8 mouse cellular contexts compared by ENCODE assay signal in genomic region chr4:35225734-35226495, GRCm38 (mm10). TPM values are rescaled to one million over a fixed set of nuclear protein-coding genes. Genes with fewer than 3 reads are reported as not detected.
DNase-seq lines count a peak whose midpoint lies in the region; ATAC-seq and TF ChIP-seq lines count a peak whose summit lies in the region.

Gene C9orf72, minus strand, starts transcription at chr4:35226175.

- H3K9me3 ChIP-seq in G1E (replicated peaks), result no peaks in the 10 kb centered on the region
- no peaks in the 10 kb centered on the region for H3K9me3 ChIP-seq in forebrain, embryonic 16.5 days (ENCODE audit: control insufficient read depth, low read length)
- H3K9me3 ChIP-seq in lung, embryonic 14.5 days (ENCODE audit: low read depth, low read length), result no peaks in the 10 kb centered on the region

- no peaks in the 10 kb centered on the region for H3K27me3 ChIP-seq in G1E (ENCODE audit: insufficient read depth, low read length)
- H3K27me3 ChIP-seq in forebrain, embryonic 16.5 days (replicated peaks; ENCODE audit: control insufficient read depth, insufficient read depth, low read length), result 0 out of 2 replicates have a peak, but pooled peaks cover 3% of the 10 kb centered on the region
- no peaks in the 10 kb centered on the region for H3K27me3 ChIP-seq in lung, embryonic 14.5 days (ENCODE audit: insufficient read depth, low read length)
- no peaks in the 10 kb centered on the region for H3K27me3 ChIP-seq in thymus, adult 2 months (ENCODE audit: control insufficient read depth, insufficient read depth, low read length)

- under 1% methylated on average over 51 of the region's 51 CpGs for WGBS in forebrain, embryonic 16.5 days
- WGBS in lung, embryonic 14.5 days, result under 1% methylated on average over 51 of the region's 51 CpGs
- under 1% methylated on average over 50 of the region's 51 CpGs for WGBS in olfactory bulb, adult 2 months
- WGBS in thymus, adult 2 months, result 0% methylated on average over 47 of the region's 51 CpGs

- peak; percentile 90 for ATAC-seq in G1E (ENCODE audit: extremely low read depth, insufficient number of reproducible peaks, low FRiP score, poor library complexity, severe bottlenecking)
- peak; percentile 98 for ATAC-seq in forebrain, embryonic 16.5 days
- peak; percentile 97 for ATAC-seq in lung, embryonic 14.5 days (ENCODE audit: insufficient read depth)

- H3K4me3 ChIP-seq in G1E (ENCODE audit: low read depth, low read length), result peak within 1 kb of the TSS; percentile 82
- peak within 1 kb of the TSS; percentile 92 for H3K4me3 ChIP-seq in forebrain, embryonic 16.5 days (replicated peaks; ENCODE audit: low read length)
- H3K4me3 ChIP-seq in layer of hippocampus, adult 2 months, result peak within 1 kb of the TSS; percentile 96
- peak within 1 kb of the TSS; percentile 83 for H3K4me3 ChIP-seq in lung, embryonic 14.5 days (ENCODE audit: low read depth, low read length)
- H3K4me3 ChIP-seq in olfactory bulb, adult 2 months (ENCODE audit: insufficient read depth, low read depth, low read length), result peak within 1 kb of the TSS; percentile 87
- peak within 1 kb of the TSS; percentile 63 for H3K4me3 ChIP-seq in thymus, adult 2 months (ENCODE audit: control insufficient read depth, insufficient read depth, low read length)

- H3K4me2 ChIP-seq in forebrain, embryonic 16.5 days (ENCODE audit: low read length), result peak within 1 kb of the TSS; percentile 82
- H3K4me2 ChIP-seq in lung, embryonic 14.5 days, result peak within 1 kb of the TSS; percentile 84

- TF ChIP-seq CTCF in G1E (IDR thresholded peaks at IDR 0.05; ENCODE audit: low read depth, low read length), result no peak
- no peak for TF ChIP-seq CTCF in layer of hippocampus, adult 2 months (conservative IDR thresholded peaks at IDR 0.05)
- no peak for TF ChIP-seq CTCF in lung, embryonic 14.5 days (IDR thresholded peaks at IDR 0.05; ENCODE audit: low read depth)
- TF ChIP-seq CTCF in olfactory bulb, adult 2 months (IDR thresholded peaks at IDR 0.05; ENCODE audit: insufficient read depth, low read depth, low read length), result no peak
- no peak for TF ChIP-seq CTCF in thymus, adult 2 months (IDR thresholded peaks at IDR 0.05; ENCODE audit: borderline replicate concordance, control insufficient read depth, extremely low read depth, insufficient read depth, low read length, poor library complexity)

- H3K4me1 ChIP-seq in G1E (ENCODE audit: insufficient read depth, low read depth, low read length), result peaks cover 25% of the 10 kb centered on the region
- peaks cover 3% of the 10 kb centered on the region; the same call in 1 of the 2 replicates for H3K4me1 ChIP-seq in forebrain, embryonic 16.5 days (replicated peaks; ENCODE audit: control insufficient read depth, insufficient read depth, low read length)
- 0 out of 2 replicates have a peak, but pooled peaks cover 4% of the 10 kb centered on the region for H3K4me1 ChIP-seq in lung, embryonic 14.5 days (ENCODE audit: insufficient read depth)
- no peaks in the 10 kb centered on the region for H3K4me1 ChIP-seq in olfactory bulb, adult 2 months (ENCODE audit: control insufficient read depth, insufficient read depth, low read length)
- peaks cover 4% of the 10 kb centered on the region for H3K4me1 ChIP-seq in thymus, adult 2 months (replicated peaks; ENCODE audit: control insufficient read depth, insufficient read depth, low read length)

- peak; percentile 69 for DNase-seq in G1E (ENCODE audit: low spot score)
- DNase-seq in cerebellum, adult 18-20 months, result peak; percentile 97
- peak; percentile 97 to 98 for DNase-seq in heart, postnatal 36 days
- peak; percentile 95 to 96 for DNase-seq in layer of hippocampus, adult 2 months (ENCODE audit: low spot score in 2 of 2)
- peak; percentile 97 for DNase-seq in lung, embryonic 14.5 days
- DNase-seq in thymus, adult 2 months, result peak; percentile 93

- peak within 1 kb of the TSS; percentile 85 for H3K9ac ChIP-seq in forebrain, embryonic 16.5 days (replicated peaks; ENCODE audit: low read depth, low read length)
- peak within 1 kb of the TSS; percentile 80 for H3K9ac ChIP-seq in lung, embryonic 14.5 days

- peak within 1 kb of the TSS; percentile 96 for H3K27ac ChIP-seq in forebrain, embryonic 16.5 days (ENCODE audit: low read length)
- peak within 1 kb of the TSS; percentile 90 for H3K27ac ChIP-seq in layer of hippocampus, adult 2 months
- peak within 1 kb of the TSS; percentile 65; the same call in 1 of the 2 replicates for H3K27ac ChIP-seq in lung, embryonic 14.5 days (ENCODE audit: low read depth)
- peak within 1 kb of the TSS; percentile 70 for H3K27ac ChIP-seq in olfactory bulb, adult 2 months (ENCODE audit: insufficient read depth, low read depth, low read length)
- H3K27ac ChIP-seq in thymus, adult 2 months (ENCODE audit: control insufficient read depth, insufficient read depth, low read length), result peak within 1 kb of the TSS; percentile 27

- H3K36me3 ChIP-seq in G1E (replicated peaks), result peaks cover 5% of the 10 kb centered on the region
- H3K36me3 ChIP-seq in forebrain, embryonic 16.5 days (ENCODE audit: control insufficient read depth, insufficient read depth), result no peaks in the 10 kb centered on the region
- no peaks in the 10 kb centered on the region for H3K36me3 ChIP-seq in lung, embryonic 14.5 days (ENCODE audit: insufficient read depth)
- H3K36me3 ChIP-seq in thymus, adult 2 months (ENCODE audit: control insufficient read depth, insufficient read depth, low read length), result no peaks in the 10 kb centered on the region

- intact Hi-C loops in heart, postnatal 36 days (cut with DNase I), result loop anchor here (2.0 to 10.0 kb wide), 6 partner anchors 69 to 671 kb away; partner anchors contain the start of genes Akirin2, Mob3b, Orc3 and Rars2

- peak; percentile 76 for TF ChIP-seq POLR2A in olfactory bulb, adult 2 months (IDR thresholded peaks at IDR 0.05; ENCODE audit: insufficient read depth, low read depth, low read length)
- peak; percentile 82 for TF ChIP-seq POLR2A in thymus, adult 2 months (IDR thresholded peaks at IDR 0.05; ENCODE audit: control insufficient read depth, extremely low read depth, insufficient read depth, low read length, poor library complexity)

RNA-seq across cellular contexts. Expression of gene C9orf72, which starts in this region (rescaled TPM):
- total RNA-seq in G1E (2014; fragmentation: Nextera tagmentation) (17.4 and 21.7 TPM in 2 replicates), G1E (2017) (13.6 and 17.5 TPM in 2 replicates)
- 0.10 and 0.18 TPM in 2 replicates for polyA plus RNA-seq in G1E (2012)
- polyA plus RNA-seq in forebrain, embryonic 16.5 days (2015; fragmentation: Nextera tagmentation; extraction: Ambion mirVana), result 49.1 and 50.2 TPM in 2 replicates
- total RNA-seq in heart, postnatal 36 days (2021), result 10 to 100 TPM; 20.6 to 21.2 TPM
- 10 to 100 TPM; 24.7 to 26.0 TPM for total RNA-seq in layer of hippocampus, adult 2 months (2021)
- 14.6 and 16.3 TPM in 2 replicates for polyA plus RNA-seq in lung, embryonic 14.5 days (2014; fragmentation: Nextera tagmentation; extraction: Ambion mirVana)
- not detected in 2 replicates for polyA plus RNA-seq in olfactory bulb, adult 2 months (2012; ENCODE audit: insufficient read depth, insufficient read length, low replicate concordance, missing spikeins)
- 6.7 and 9.3 TPM in 2 replicates for polyA plus RNA-seq in thymus, adult 2 months (2012; rRNA removed)

Comparison
In these comparisons a context has a peak if more than half of its experiments do, and no peak if none do; other contexts are left out.
1. Peak in every context shown above with its lines: DNase-seq, ATAC-seq, H3K4me3 ChIP-seq and H3K27ac ChIP-seq.
2. H3K27ac ChIP-seq: peak in every context shown above with its lines; median percentile 96 in forebrain, embryonic 16.5 days; 90 in layer of hippocampus, adult 2 months; 70 in olfactory bulb, adult 2 months; 65 in lung, embryonic 14.5 days; 27 in thymus, adult 2 months.